Mouse (Mus musculus) heart, adult 2 months (tissue): ENCODE data around the gene S100z. TPM values are rescaled to one million over a fixed set of nuclear protein-coding genes. Genes with fewer than 3 reads are reported as not detected.

Source experiments
- DNase-seq, 2 experiments: peaks; one replicate each; pipeline ENCODE4 v3.0.0; 2021
- H3K27ac ChIP-seq: fragments of 200-600 bp; 2 replicates; pipeline ENCODE4 v1.8.1; 2022
- H3K27me3 ChIP-seq: fragments of 200-500 bp; 2 replicates; pipeline ENCODE4 v1.6.1; 2012; ENCODE audit warnings: mild to moderate bottlenecking, low read length, inconsistent platforms, mixed read lengths; ENCODE audit not compliant: control insufficient read depth, insufficient read depth
- H3K36me3 ChIP-seq: fragments of 200-500 bp; 2 replicates; pipeline ENCODE4 v1.6.1; 2012; ENCODE audit warnings: low read length, inconsistent platforms; ENCODE audit not compliant: control insufficient read depth, insufficient read depth
- H3K4me1 ChIP-seq: fragments of 200-500 bp; 2 replicates; pipeline ENCODE4 v1.6.1; 2011; ENCODE audit warnings: low read length; ENCODE audit not compliant: control insufficient read depth, insufficient read depth
- H3K4me3 ChIP-seq: fragments of 200-600 bp; 2 replicates; pipeline ENCODE4 v1.8.1; 2022
- H3K79me2 ChIP-seq: fragments of 200-500 bp; replicated peaks from 2 replicates; pipeline ENCODE4 v1.6.1; 2012; ENCODE audit warnings: mild to moderate bottlenecking, inconsistent platforms, low read length, moderate library complexity, mixed read lengths; ENCODE audit not compliant: control insufficient read depth, insufficient read depth
- H3K9ac ChIP-seq: fragments of 200-500 bp; 2 replicates; pipeline ENCODE4 v1.6.1; 2012; ENCODE audit warnings: low read depth, mild to moderate bottlenecking, control low read depth, inconsistent platforms, low read length, mixed read lengths
- CTCF ChIP-seq: fragments of 200-600 bp; IDR thresholded peaks from 2 replicates; pipeline ENCODE4 v1.8.1; 2022; ENCODE audit warnings: antibody characterized with exemption, mild to moderate bottlenecking, moderate library complexity
- EP300 ChIP-seq: fragments of 200-500 bp; IDR thresholded peaks from 2 replicates; pipeline ENCODE4 v1.6.1; 2011; ENCODE audit warnings: low read depth, low read length, control low read depth; ENCODE audit not compliant: insufficient read depth
- POLR2A ChIP-seq: fragments of 200-500 bp; IDR thresholded peaks from 2 replicates; pipeline ENCODE4 v1.6.1; 2011; ENCODE audit warnings: mild to moderate bottlenecking, low read depth, low read length, control low read depth; ENCODE audit not compliant: insufficient read depth
- WGBS: fragments of 180-500 bp; shearing (Covaris S2); methylation state at CpG from one replicate; pipeline ENCODE4 v1.1.7; 2018; 5-methylcytosine and 5-hydroxymethylcytosine counted together
- intact Hi-C: fragments of 180-260 bp; cut with DNase I; formaldehyde crosslinking; loops from one replicate; pipeline ENCODE4 v1.15.1; 2025
- polyA plus RNA-seq: library from polyadenylated mRNA; depleted of rRNA; stranded (reverse); fragments of >200 nt; gene quantifications from 2 replicates; pipeline ENCODE4 v1.2.3, GENCODE M21; 2012
- total RNA-seq, 2 experiments: library from RNA; stranded (reverse); gene quantifications; 2 replicates each; pipeline ENCODE4 v1.2.3; 2021

S100z gene
- total and polyA plus RNA-seq, 3 experiments: not detected

GRCm38 (mm10) chr13:95474294-95474693 is 4.2 kb downstream of the S100z start:
- intact Hi-C loops: no loop called here
- TF ChIP-seq POLR2A: no peak
- TF ChIP-seq EP300: no peak
- no peak for TF ChIP-seq CTCF
- no peaks in the 10 kb centered on the region for H3K36me3 ChIP-seq
- no peak overlapping the region for H3K27ac ChIP-seq
- 54% methylated on average over 3 of the region's 3 CpGs for WGBS
- H3K9ac ChIP-seq: no peak overlapping the region
- no peak overlapping the region for H3K4me3 ChIP-seq
- no peak for DNase-seq
- H3K4me1 ChIP-seq: no peaks in the 10 kb centered on the region
- no peaks in the 10 kb centered on the region for H3K27me3 ChIP-seq
- H3K79me2 ChIP-seq: no peaks in the 10 kb centered on the region

- Histone ChIP-seq H3K9ac (no peak overlapping the region), H3K27ac (no peak overlapping the region), H3K79me2 (no peaks in the 10 kb centered on the region), H3K36me3 (no peaks in the 10 kb centered on the region), H3K4me1 (no peaks in the 10 kb centered on the region), H3K27me3 (no peaks in the 10 kb centered on the region), H3K4me3 (no peak overlapping the region)
- WGBS: 61% methylated on average over 2 of the region's 2 CpGs
- DNase-seq: no peak
- TF ChIP-seq CTCF: peak; percentile 46
- TF ChIP-seq EP300: no peak
- intact Hi-C loops: no loop called here
Observed at GRCm38 (mm10) chr13:95470970-95471369, 7.6 kb downstream of the S100z start.

- Histone ChIP-seq H3K9ac (no peak overlapping the region), H3K27me3 (no peaks in the 10 kb centered on the region), H3K4me1 (0 out of 2 replicates have a peak, but pooled peaks cover 2% of the 10 kb centered on the region), H3K79me2 (no peaks in the 10 kb centered on the region), H3K4me3 (no peak overlapping the region), H3K36me3 (no peaks in the 10 kb centered on the region), H3K27ac (no peak overlapping the region)
- intact Hi-C loops: no loop called here
- no peak for TF ChIP-seq EP300
- TF ChIP-seq CTCF: no peak
- no peak for TF ChIP-seq POLR2A
- no peak for DNase-seq
- 32% methylated on average over 2 of the region's 2 CpGs for WGBS
Observed at GRCm38 (mm10) chr13:95451529-95451928, 27.0 kb downstream of the S100z start.

- TF ChIP-seq EP300 (no peak), CTCF (no peak), POLR2A (no peak)
- intact Hi-C loops: no loop called here
- 0 out of 2 replicates have a peak, but pooled peaks cover 2% of the 10 kb centered on the region for H3K4me1 ChIP-seq
- H3K36me3 ChIP-seq: no peaks in the 10 kb centered on the region
- H3K27me3 ChIP-seq: no peaks in the 10 kb centered on the region
- H3K79me2 ChIP-seq: no peaks in the 10 kb centered on the region
- no peak overlapping the region for H3K4me3 ChIP-seq
- H3K27ac ChIP-seq: no peak overlapping the region
- no peak for DNase-seq
- H3K9ac ChIP-seq: no peak overlapping the region
- WGBS: 57% methylated on average over 9 of the region's 9 CpGs
Observed at GRCm38 (mm10) chr13:95450636-95451210, 27.8 kb downstream of the S100z start.

- no peak for DNase-seq
- no peak overlapping the region for H3K9ac ChIP-seq
Observed at GRCm38 (mm10) chr13:95449730-95450129, 28.8 kb downstream of the S100z start.

GRCm38 (mm10) chr13:95444824-95445223 is 33.7 kb downstream of the S100z start, which contains the start of gene Crhbp:
Crhbp (minus strand) TSS chr13:95444924.
- Histone ChIP-seq H3K9ac (no peak within 1 kb of the TSS), H3K36me3 (no peaks in the 10 kb centered on the region), H3K27me3 (peaks cover 3% of the 10 kb centered on the region; the same call in 1 of the 2 replicates), H3K4me3 (no peak within 1 kb of the TSS), H3K79me2 (no peaks in the 10 kb centered on the region), H3K27ac (no peak within 1 kb of the TSS), H3K4me1 (no peaks in the 10 kb centered on the region)
- intact Hi-C loops: no loop called here
- TF ChIP-seq CTCF (no peak), POLR2A (no peak), EP300 (no peak)
- no peak for DNase-seq
- WGBS: 81% methylated on average over 11 of the region's 11 CpGs

More at GRCm38 (mm10) chr13:95449730-95450129, 28.8 kb downstream of the S100z start:
- TF ChIP-seq CTCF: no peak
- no peak for TF ChIP-seq EP300
- TF ChIP-seq POLR2A: no peak
- intact Hi-C loops: no loop called here
- Histone ChIP-seq H3K4me1 (0 out of 2 replicates have a peak, but pooled peaks cover 2% of the 10 kb centered on the region), H3K27me3 (no peaks in the 10 kb centered on the region), H3K27ac (no peak overlapping the region), H3K36me3 (no peaks in the 10 kb centered on the region), H3K4me3 (no peak overlapping the region), H3K79me2 (no peaks in the 10 kb centered on the region)
- 69% methylated on average over 3 of the region's 3 CpGs for WGBS
